Mouse (Mus musculus): ENCODE data around the gene Olfr1167. TPM values are rescaled to one million over a fixed set of nuclear protein-coding genes. Genes with fewer than 3 reads are reported as not detected.

Olfr1167 gene
- polyA plus RNA-seq (2014; fragmentation: Illumina TruSeq; extraction: RNeasy Lipid Tissue Mini Kit (QIAGEN cat#74804)), result not detected

DNA sequence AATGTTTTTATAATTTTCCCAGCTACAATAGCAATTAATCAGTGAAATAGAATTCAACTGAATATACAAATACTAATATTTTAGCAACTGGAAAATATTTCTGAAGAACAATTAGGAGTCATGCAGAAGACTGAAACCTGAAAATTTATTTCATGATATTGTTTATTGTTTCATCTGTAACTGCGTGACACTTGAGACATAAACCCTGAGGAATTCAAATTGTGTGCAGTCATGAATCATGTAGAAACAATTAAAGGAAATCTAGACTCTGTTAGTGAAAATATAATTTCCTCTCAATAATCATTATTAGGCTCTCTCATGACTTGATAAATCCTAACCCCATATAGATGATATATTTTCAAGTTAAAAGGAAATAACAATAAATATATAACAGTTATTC, at the start of gene Olfr1167:
Gene Olfr1167, minus strand, starts transcription at position 101 of the 400 bp plus-strand sequence.

DNA sequence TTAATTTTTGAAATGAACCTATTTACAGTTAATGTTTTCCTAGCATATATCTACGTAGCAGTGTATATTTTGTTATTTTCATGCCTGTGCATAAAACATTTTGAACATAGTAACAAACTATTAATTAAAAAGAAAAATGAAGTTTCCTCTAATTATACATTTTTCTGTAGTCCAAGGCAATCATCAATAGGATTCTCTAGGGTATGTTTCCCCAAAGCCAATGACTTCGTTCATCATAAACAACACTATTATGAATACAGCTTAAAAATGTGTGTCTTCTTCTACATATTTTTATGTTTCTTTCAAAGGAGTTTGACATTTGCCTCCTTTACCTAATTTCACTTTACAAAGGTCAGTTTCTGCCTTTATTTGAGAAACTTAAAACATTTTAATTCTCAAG, 26.6 kb upstream of the Olfr1167 start, which contains the start of gene Olfr1168:
Gene Olfr1168, plus strand, starts transcription at position 301 of the 400 bp plus-strand sequence.

GRCm38 (mm10) chr2:88128172-88128571, 26.8 kb downstream of the Olfr1167 start, which contains the start of gene Olfr1166:
Olfr1166 (minus strand) TSS chr2:88128272.

Other genes with a start within 250 kb of the Olfr1167 start
- not detected for gene Olfr1155, start 210.1 kb downstream of the Olfr1167 start, polyA plus RNA-seq (2014; fragmentation: Illumina TruSeq; extraction: RNeasy Lipid Tissue Mini Kit (QIAGEN cat#74804))
- gene Olfr1156, start 202.1 kb downstream of the Olfr1167 start, polyA plus RNA-seq (2014; fragmentation: Illumina TruSeq; extraction: RNeasy Lipid Tissue Mini Kit (QIAGEN cat#74804)), result not detected
- gene Olfr1157, start 186.9 kb downstream of the Olfr1167 start, polyA plus RNA-seq (2014; fragmentation: Illumina TruSeq; extraction: RNeasy Lipid Tissue Mini Kit (QIAGEN cat#74804)), result not detected
- gene Olfr74, start 180.5 kb downstream of the Olfr1167 start, polyA plus RNA-seq (2014; fragmentation: Illumina TruSeq; extraction: RNeasy Lipid Tissue Mini Kit (QIAGEN cat#74804)), result not detected
- not detected for gene Olfr1158, start 165.1 kb downstream of the Olfr1167 start, polyA plus RNA-seq (2014; fragmentation: Illumina TruSeq; extraction: RNeasy Lipid Tissue Mini Kit (QIAGEN cat#74804))
- not detected for gene Olfr1160, start 146.9 kb downstream of the Olfr1167 start, polyA plus RNA-seq (2014; fragmentation: Illumina TruSeq; extraction: RNeasy Lipid Tissue Mini Kit (QIAGEN cat#74804))
- gene Olfr1161, start 132.4 kb downstream of the Olfr1167 start, polyA plus RNA-seq (2014; fragmentation: Illumina TruSeq; extraction: RNeasy Lipid Tissue Mini Kit (QIAGEN cat#74804)), result not detected
- not detected for gene Olfr73, start 117.5 kb downstream of the Olfr1167 start, polyA plus RNA-seq (2014; fragmentation: Illumina TruSeq; extraction: RNeasy Lipid Tissue Mini Kit (QIAGEN cat#74804))
- not detected for gene Olfr1162, start 104.1 kb downstream of the Olfr1167 start, polyA plus RNA-seq (2014; fragmentation: Illumina TruSeq; extraction: RNeasy Lipid Tissue Mini Kit (QIAGEN cat#74804))
- not detected for gene Olfr1163, start 83.4 kb downstream of the Olfr1167 start, polyA plus RNA-seq (2014; fragmentation: Illumina TruSeq; extraction: RNeasy Lipid Tissue Mini Kit (QIAGEN cat#74804))
- gene Olfr1164, start 61.2 kb downstream of the Olfr1167 start, polyA plus RNA-seq (2014; fragmentation: Illumina TruSeq; extraction: RNeasy Lipid Tissue Mini Kit (QIAGEN cat#74804)), result not detected
- not detected for gene Olfr1166, start 26.9 kb downstream of the Olfr1167 start, polyA plus RNA-seq (2014; fragmentation: Illumina TruSeq; extraction: RNeasy Lipid Tissue Mini Kit (QIAGEN cat#74804))
- gene Olfr1168, start 26.7 kb upstream of the Olfr1167 start, polyA plus RNA-seq (2014; fragmentation: Illumina TruSeq; extraction: RNeasy Lipid Tissue Mini Kit (QIAGEN cat#74804)), result not detected
- not detected for gene Olfr1170, start 73.1 kb upstream of the Olfr1167 start, polyA plus RNA-seq (2014; fragmentation: Illumina TruSeq; extraction: RNeasy Lipid Tissue Mini Kit (QIAGEN cat#74804))
- 0.20 TPM for gene Olfr1173, start 124.7 kb upstream of the Olfr1167 start, polyA plus RNA-seq (2014; fragmentation: Illumina TruSeq; extraction: RNeasy Lipid Tissue Mini Kit (QIAGEN cat#74804))
- gene Olfr1174-ps, start 159.9 kb upstream of the Olfr1167 start, polyA plus RNA-seq (2014; fragmentation: Illumina TruSeq; extraction: RNeasy Lipid Tissue Mini Kit (QIAGEN cat#74804)), result not detected
- not detected for gene Olfr1175-ps, start 172.0 kb upstream of the Olfr1167 start, polyA plus RNA-seq (2014; fragmentation: Illumina TruSeq; extraction: RNeasy Lipid Tissue Mini Kit (QIAGEN cat#74804))
- gene Olfr1176, start 181.5 kb upstream of the Olfr1167 start, polyA plus RNA-seq (2014; fragmentation: Illumina TruSeq; extraction: RNeasy Lipid Tissue Mini Kit (QIAGEN cat#74804)), result not detected
- not detected for gene Olfr1177-ps, start 191.3 kb upstream of the Olfr1167 start, polyA plus RNA-seq (2014; fragmentation: Illumina TruSeq; extraction: RNeasy Lipid Tissue Mini Kit (QIAGEN cat#74804))
- gene Olfr1178, start 231.9 kb upstream of the Olfr1167 start, polyA plus RNA-seq (2014; fragmentation: Illumina TruSeq; extraction: RNeasy Lipid Tissue Mini Kit (QIAGEN cat#74804)), result not detected